In genomic region chr4:87367732-87368412, GRCm38 (mm10) we compare ENCODE assay signal across 8 mouse cellular contexts.
DNase-seq lines count a peak whose midpoint lies in the region; ATAC-seq and TF ChIP-seq lines count a peak whose summit lies in the region.

No protein-coding gene starts in this region.

- H3K4me2 ChIP-seq in lung, embryonic 14.5 days = peak overlapping the region; percentile 77

- 4% methylated on average over 19 of the region's 19 CpGs for WGBS in cerebellum, adult 2 months
- WGBS in lung, embryonic 14.5 days = 7% methylated on average over 19 of the region's 19 CpGs

- H3K36me3 ChIP-seq in lung, embryonic 14.5 days (ENCODE audit: insufficient read depth) = no peaks in the 10 kb centered on the region

- peak; percentile 95 for TF ChIP-seq CTCF in cerebellum, adult 2 months (IDR thresholded peaks at IDR 0.05; ENCODE audit: borderline replicate concordance, insufficient read depth, low read depth, low read length)
- TF ChIP-seq CTCF in lung, embryonic 14.5 days (IDR thresholded peaks at IDR 0.05; ENCODE audit: low read depth) = peak; percentile 97

- TF ChIP-seq POLR2A in cerebellum, adult 2 months (IDR thresholded peaks at IDR 0.05; ENCODE audit: borderline replicate concordance, insufficient read depth, low read length) = no peak

- no peak overlapping the region for H3K27ac ChIP-seq in cerebellum, adult 2 months (ENCODE audit: insufficient read depth, low read length)
- H3K27ac ChIP-seq in lung, embryonic 14.5 days (ENCODE audit: low read depth) = peak overlapping the region; percentile 81

- no peaks in the 10 kb centered on the region for H3K9me3 ChIP-seq in lung, embryonic 14.5 days (ENCODE audit: low read depth, low read length)

- H3K4me3 ChIP-seq in cerebellum, adult 2 months (replicated peaks; ENCODE audit: insufficient read depth, low read depth, low read length) = peak overlapping the region; percentile 64
- H3K4me3 ChIP-seq in lung, embryonic 14.5 days (ENCODE audit: low read depth, low read length) = peak overlapping the region; percentile 41

- peak overlapping the region; percentile 56 for H3K9ac ChIP-seq in lung, embryonic 14.5 days

- no peaks in the 10 kb centered on the region; the same call in 1 of the 2 replicates for H3K4me1 ChIP-seq in cerebellum, adult 2 months (ENCODE audit: control insufficient read depth, insufficient read depth, low read length)
- H3K4me1 ChIP-seq in lung, embryonic 14.5 days (ENCODE audit: insufficient read depth) = peaks cover 13% of the 10 kb centered on the region

- no peaks in the 10 kb centered on the region for H3K27me3 ChIP-seq in cerebellum, adult 2 months (ENCODE audit: control insufficient read depth, insufficient read depth, low read length)
- H3K27me3 ChIP-seq in lung, embryonic 14.5 days (ENCODE audit: insufficient read depth, low read length) = no peaks in the 10 kb centered on the region

- DNase-seq in MEL-GATA-1-ER (ENCODE audit: extremely low read depth, low read depth) = peak; percentile 36
- DNase-seq in cerebellum, adult 2 months = peak; percentile 83 to 89
- DNase-seq in forelimb bud, embryonic 11.5 days (ENCODE audit: low read depth, low spot score) = peak; percentile 91
- DNase-seq in layer of hippocampus, adult 8-10 months (ENCODE audit: low spot score in 2 of 2) = peak; percentile 74 to 84
- DNase-seq in lung, embryonic 14.5 days = peak; percentile 95
- peak; percentile 78 for DNase-seq in testis, postnatal 14 days (ENCODE audit: low spot score)

- peak; percentile 91 to 94 for ATAC-seq in hematopoietic stem cell, adult 5-6 weeks (replicated peaks in 1 of 2; ENCODE audit: insufficient read depth in 1 of 2, low FRiP score in 2 of 2, low TSS enrichment in 1 of 2, low read depth in 1 of 2, poor library complexity in 2 of 2, severe bottlenecking in 2 of 2)
- ATAC-seq in lung, embryonic 14.5 days (ENCODE audit: insufficient read depth) = peak; percentile 88
- peak; percentile 90 for ATAC-seq in neutrophil, adult 5-6 weeks (ENCODE audit: extremely low read depth, insufficient number of reproducible peaks, low FRiP score, poor library complexity, severe bottlenecking)

Comparison
In these comparisons a context has a peak if more than half of its experiments do, and no peak if none do; other contexts are left out.
1. DNase-seq: peak in every context shown above with its lines; median percentile 95 in lung, embryonic 14.5 days; 91 in forelimb bud, embryonic 11.5 days; 86 in cerebellum, adult 2 months; 79 in layer of hippocampus, adult 8-10 months; 78 in testis, postnatal 14 days; 36 in MEL-GATA-1-ER.